Mouse (Mus musculus): ENCODE measurements around the gene Bcl9.

The Bcl9 gene

DNA sequence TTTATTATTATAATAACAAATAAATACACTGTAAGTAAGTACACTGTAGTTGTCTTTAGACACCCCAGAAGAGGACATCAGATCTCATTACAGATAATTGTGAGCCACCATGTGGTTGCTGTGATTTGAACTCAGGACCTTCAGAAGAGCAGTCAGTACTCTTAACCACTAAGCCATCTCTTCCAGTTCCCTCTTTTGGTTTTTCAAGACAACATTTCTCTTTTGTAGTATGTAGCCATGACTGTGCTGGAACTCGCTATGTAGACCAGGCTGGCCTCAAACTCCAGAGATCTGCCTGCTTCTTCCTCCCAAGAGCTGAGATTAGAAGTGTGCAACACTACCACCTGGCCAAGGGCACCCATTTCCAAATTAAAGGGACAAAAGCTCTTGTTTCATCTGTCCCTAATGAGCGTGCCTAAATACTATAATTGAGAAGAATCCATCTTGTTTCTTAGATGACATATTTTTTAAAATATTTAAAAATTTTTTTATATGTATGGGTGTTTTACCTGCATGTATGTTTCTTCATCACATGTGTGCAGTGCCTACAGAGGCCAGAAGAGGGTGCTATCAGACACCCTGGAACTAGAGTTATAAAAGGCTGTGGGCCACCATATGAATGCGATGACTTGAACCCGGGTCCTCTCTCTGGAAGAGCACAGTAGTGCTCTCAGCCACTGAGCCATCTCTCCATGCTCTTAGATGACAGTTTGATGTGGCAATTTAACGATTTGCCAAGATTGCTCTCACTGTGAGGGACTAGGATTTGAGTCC is 66.9 kb downstream of the Bcl9 start:
- DNase-seq, result no peak

DNA sequence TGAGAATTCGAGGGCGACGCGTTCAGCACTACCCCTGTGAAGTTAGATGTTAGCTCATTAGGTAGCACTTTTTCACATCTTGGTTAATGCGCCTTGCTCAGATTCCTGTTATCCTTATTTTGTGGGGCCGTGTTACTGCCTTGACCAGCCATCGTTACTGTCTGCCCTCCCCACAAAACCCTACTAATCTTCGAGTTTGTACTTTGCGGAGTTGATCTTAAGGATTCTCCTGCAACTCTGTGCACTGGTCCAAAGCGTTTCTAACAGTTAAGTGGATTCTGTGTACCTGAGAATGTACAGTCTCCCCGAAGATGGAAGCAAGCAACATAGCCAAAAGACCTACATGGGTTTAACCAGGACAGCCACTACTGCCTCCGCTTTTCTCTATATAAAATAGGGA is 69.3 kb downstream of the Bcl9 start:
- DNase-seq, result no peak

DNA sequence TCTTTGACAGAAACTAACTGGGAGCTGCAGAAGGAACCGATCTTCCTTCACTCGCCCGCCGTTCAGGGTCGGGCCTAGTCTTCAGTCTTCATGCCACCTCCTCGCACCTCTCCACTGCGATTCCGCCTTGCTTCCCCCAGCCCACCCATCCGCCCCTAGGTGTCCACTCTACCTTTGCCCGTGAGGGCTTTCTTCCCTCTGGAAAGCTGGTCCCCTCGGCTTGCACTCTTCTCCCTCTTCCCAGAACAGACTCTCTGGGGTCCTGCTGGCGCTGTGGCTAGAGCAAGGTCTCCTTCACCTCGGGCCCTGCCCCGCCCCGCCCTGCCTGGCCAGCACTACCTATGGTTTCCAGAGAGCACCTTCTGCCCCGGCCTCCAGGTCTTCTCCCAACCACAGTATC is 69.7 kb downstream of the Bcl9 start:
- no peak for DNase-seq

DNA sequence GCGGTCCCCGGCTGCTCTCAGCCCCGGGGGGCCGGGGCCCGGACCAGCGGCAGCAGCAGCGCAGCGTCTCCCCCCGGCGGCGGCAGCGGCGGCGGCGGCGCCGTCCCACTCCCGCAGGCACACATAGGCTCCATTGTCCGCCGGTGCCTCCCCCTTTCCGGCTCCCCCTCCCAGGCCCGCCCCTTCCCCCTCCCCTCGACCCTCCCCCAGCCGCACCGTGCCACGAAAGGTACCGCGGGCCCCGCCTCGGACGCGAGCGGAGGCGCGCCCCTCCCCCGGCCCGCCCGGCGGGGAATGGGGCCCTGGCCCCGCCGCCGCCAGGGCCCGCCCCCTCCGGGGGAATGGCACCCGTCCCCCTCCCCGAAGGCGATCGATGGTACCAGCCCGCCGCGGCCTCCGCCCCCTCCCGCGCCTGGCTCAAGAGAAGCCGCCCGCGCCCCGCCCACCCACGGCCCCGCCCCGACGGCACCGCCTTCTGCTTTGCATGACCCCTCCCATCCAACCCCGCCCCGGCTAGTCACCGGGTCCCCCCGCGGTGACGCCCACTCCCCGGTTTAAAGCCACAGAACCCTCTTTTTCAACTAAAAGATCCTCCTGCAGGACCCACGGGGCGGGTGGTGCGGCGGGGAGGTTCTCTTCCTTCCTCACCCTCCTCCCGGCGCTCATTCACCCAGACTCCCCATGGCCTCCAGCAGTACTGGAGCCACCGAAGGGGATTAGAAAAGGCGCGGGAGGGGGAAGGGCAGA is 70.3 kb downstream of the Bcl9 start:
- peak; percentile 87 for DNase-seq

DNA sequence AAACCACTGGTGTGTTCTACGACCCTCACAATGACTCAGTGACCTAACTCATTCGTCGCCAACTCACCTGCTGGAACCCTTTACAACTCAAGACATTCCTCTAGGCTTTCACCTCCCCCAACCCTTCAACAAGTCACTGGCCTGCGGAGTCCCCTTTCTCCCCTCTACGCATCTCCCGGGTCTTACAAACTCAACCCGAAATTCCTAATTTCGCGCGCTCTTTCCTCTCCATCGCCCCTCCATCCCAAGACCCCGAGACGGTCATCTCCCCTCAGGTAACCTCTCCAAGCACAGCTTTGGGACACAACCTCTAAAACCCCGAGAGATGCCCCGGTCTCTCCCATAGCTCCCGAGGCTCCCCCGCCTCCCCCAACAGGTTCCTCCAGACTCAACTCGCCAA is 71.0 kb downstream of the Bcl9 start:
- no peak for DNase-seq

DNA sequence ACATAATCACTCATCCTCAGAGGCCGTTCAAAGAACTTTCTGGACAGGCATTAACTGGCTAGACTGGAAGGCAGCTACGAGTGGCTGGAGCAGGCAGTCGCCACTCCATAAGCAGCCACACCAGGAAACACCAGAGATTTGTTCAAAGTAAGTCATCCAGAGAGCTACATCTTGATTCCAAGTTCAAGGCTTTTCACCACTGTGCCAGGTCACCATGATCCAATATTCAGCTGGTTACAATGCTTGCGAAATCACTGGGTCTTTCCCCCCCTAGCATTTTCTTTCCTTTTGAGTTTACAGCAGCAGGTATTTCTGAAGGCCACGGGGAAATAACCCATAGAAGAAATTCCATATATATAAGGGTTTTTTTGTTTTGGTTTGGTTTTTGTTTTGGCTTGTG is 72.5 kb downstream of the Bcl9 start:
- DNase-seq, result no peak

DNA sequence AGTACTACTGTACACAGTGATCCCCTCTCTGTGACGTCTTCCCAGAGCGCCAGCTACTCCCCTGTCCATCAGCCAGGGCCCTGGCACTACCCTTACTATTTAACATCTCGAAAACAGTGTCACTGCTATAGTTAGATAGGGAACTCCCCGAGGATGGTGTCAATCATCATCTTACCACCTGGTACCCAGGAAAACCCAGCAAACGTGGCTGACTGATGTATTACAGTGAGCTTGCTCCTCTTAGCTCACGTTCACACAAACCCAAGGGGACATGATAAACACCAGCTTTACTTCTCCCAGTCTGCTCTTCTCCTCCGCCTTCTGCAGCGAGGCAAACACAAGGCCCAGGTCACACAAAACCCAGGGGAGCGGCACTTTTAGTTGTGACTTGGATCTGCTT is 74.5 kb downstream of the Bcl9 start:
- no peak for DNase-seq

DNA sequence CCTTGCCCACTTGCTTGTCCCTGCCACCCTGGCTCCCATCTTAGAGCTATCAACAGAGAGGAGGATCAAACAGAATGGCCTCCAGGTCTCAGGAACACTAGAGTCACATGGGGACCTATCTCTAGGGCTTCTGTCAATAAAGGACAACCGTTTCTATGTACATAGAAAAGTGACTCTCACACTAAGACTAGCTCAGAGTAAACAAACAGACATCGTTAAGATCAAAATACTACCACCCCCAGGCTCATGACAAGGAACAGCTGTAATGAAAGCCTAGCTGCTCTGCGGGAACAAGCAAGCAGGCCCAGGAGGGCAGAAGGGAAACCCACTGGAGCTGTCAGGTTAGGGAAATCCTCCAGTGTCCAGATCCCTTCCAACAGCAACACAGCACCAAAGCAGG is 82.2 kb downstream of the Bcl9 start:
- DNase-seq, result no peak

DNA sequence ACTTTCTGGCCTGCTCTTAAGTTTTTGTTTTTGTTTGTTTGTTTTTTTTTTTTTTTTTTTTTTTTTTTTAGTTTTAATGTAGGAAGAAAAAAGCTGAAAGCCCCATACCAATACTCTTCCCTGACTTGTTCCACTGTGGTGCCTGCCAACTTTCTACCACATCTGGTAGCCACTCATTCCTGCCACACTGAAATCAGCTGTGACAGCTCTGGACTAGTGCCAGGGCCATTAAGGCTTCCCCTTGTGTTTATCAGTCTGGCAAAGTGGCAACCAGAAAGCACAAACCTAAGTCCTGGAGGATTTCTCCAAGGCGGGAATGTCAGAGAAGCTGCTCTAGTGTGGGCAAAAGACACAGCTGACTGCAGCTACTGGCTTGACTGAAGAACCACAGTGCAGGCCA is 83.3 kb downstream of the Bcl9 start:
- no peak for DNase-seq

DNA sequence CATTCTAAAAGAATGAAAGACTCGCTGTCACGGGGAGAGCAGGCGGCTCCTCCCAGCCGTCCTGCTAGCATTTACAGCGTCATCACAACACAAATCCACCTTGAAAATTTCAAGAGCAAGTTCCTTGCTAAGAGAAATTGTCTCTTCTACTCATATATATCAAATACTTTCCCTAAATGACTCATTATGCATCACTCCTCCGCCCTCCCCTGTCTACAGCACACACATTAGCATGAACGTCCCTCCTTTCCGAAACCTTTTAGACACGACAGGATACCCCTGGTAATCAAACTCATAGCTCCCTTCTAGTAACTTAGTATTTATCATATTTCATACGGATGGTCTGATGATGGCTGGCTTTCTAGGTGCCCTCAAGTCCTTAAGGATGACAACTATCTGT is 83.8 kb downstream of the Bcl9 start:
- DNase-seq, result no peak

DNA sequence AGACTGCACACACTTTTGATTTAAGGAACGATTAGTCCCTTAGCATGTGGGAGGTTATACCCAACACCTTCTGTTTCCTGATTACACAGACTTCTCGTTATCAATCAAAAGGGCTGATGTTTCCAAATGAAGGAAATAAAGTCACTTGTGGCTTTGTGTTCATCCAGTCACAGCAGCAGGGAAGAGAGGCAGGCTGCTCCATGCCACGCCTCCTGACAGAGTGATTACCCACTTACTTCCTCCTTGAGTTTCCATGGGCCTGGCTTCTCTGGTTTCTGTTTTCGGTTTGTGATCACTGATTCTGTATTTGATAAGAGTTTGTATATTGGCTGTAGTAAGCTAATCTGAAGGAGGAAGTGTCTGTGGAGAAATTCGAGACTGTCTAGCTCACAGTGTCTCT is 86.5 kb downstream of the Bcl9 start:
- DNase-seq, result no peak

DNA sequence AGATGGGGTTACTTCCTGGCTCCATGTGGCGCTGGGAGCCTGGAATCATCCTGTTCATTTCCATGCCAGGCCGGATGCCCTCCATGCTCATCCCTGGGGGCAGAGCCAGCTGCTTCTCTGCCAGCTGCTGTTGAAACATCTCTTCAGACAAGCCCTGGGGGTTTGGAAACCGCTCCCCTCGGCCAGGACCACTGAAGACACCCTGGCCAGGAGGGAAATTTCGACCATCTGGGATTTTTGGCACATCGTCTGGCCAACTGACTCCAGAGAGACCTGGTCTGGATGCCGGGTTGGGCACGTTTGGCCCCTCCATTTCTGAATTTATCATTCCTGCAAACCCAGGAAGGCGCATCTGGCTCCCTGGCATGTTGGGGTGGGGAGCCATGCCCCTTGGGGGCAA is 88.4 kb downstream of the Bcl9 start:
- no peak for DNase-seq

DNA sequence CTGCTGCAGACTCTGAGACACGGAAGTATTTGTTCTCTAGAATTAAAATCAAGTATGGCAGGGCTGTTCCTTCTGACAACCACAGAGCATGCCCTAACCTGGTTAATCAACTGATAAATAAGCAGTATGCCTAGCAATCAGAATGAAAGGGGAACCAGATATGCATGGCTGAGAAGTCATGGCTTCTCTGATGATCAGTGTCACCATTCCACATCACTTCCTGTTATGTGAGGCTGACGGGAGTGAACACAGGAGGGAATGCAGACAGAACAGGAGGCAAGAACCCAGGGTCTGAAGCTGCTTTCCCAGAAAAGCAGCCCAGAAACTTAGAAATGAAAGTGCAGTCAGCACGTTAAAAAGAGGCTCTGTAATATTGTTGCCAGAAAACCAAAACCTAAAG is 91.2 kb downstream of the Bcl9 start:
- no peak for DNase-seq

DNA sequence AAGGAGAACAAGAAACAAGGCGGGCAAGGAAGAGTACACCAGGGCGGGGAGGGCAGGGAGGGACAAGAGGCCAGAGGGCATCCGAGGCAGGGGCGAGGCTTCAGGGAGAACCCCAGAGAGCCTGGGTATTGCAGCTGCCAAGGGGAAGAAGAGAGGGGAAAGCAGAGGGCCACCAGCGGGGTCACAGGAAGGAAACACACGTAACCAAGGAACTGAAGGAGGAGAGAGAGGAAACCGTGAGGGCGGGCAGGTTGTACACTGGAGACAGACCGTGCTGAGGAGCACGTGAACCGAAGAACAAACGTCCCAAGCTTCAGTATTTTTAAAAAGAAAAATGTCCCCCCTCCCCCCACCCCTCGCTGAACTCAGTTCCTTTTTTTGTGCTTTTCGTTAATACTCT is 93.8 kb downstream of the Bcl9 start:
- DNase-seq, result no peak

DNA sequence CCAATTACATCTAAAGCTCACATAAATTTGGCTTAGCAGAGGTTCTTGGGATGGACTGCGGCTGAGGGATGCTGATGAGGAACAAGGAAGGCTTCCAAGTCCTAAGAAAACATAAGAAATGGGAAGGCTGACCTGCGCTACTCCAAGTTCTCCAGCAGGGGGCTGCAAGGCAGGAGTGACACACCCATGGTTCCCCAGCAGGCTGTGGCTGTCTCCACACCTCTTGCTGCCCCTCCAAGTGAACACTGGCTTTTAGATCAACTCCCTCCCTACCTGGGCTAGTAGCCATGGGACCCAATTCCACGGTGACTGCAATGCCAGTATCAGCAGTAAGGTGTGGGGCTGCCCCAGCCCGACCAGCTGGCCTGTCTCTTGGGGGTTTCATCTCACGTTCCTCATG is 95.8 kb downstream of the Bcl9 start:
- DNase-seq, result peak; percentile 48

DNA sequence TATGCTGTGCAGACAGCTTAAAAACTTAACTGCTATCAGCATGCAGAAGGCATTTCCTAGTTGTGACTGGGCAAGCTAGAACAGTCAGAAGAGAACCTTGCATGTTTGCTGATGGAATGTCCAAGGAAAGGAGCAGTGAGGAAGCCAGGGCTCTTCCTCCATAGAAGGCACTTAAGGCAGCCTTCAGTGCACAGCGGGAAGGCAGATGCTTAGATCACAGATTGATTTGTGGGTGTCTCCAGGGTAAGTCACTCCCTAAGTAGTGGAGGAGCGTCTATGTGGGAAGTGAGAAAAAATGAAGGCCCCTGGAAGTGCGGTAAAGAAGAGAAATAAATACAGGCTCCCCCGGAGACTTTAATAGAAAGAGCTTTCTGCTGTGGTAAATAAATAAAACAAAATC is 98.5 kb downstream of the Bcl9 start:
- DNase-seq, result no peak

DNA sequence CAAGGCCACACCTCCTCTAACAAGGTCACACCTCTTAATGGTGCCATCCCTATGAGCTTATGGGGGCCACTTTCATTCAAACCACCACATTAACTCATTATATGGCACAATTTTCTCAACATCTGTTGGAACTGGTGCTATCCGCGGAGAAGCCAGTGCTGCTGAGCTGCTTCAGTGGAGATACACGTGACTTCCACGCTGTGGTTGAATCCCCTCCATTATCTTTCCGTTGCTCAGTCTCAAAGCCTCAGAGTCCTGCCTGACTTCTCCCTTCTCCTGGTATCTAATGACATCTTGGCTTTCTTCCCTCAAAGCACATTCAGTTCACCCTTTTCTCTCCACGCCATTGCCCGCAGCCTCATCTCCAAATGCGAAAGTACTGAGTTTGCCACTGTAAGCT is 101.1 kb downstream of the Bcl9 start:
- DNase-seq, result no peak

DNA sequence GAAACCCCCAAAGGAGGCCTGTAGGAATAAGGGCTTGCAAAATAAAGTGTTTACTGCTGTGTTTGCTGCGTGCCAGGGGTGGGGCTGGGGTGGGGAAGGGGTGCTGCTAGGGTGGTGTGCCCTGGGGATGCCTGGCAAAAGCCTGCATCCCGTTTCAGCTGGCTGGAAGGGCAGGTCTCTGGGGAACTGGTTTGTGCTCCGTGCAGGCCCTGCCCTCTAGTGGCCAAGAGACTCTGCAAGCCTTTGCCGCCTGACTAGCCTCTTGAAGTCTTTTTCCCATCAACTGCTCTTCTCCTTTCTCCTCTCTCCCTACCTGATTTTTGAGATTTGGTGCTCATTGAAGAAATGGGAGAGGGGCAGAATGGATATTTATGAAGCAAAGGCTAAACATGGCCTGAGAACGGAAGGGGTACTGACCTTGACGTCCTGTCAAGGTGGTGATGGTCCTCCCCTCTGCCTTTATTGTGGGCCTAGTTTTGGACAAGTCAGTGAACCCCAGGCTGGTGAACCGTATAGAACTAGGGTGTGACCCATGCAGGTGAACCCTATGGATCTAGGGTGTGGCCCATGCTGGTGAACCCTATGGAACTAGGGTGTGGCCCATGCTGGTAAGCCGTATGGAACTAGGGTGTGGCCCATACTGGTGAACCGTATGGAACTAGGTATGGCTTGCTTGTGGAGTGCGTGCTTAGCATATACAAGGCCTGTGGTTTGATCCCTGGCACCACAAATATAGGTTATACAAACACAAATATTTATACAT is 112.4 kb downstream of the Bcl9 start:
- DNase-seq, result peak; percentile 54

DNA sequence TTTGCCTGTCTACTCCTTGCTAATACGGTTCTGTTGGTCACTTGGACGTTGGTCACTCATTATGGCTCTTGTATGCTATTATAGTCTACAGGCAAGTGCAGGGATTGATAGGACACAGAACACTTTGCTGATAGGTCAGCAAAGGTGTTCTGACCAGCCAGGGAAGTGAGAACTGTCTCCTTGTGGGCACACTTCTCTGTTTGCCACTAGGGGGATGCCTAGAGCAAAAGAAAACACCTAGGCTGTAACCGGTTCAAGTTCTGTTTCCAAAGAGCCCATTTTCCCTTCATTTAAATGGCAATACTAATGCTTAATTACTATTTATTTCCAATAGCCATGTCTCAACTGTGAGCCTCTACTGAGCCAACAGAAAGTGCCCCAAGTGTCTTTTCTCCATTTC is 113.9 kb downstream of the Bcl9 start:
- no peak for DNase-seq

DNA sequence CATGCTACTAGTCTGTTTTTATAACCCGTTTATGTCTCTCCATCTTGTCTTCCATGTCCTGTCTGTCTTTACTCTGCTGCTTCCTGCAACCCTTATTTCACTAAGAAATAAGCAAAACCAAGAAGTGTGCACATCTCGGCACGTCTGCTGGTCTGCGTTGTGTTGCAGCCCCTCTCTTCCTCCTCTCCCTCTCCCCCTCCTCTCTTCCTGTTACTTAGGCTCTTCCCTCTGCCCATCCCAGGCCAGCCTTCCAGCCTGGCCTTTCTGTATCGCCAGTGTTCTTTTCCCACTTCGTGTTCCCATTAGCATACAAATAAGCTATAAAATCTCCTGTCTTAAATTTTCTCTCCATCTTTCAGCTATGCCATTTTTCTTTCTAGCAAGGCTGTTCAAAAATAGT is 117.2 kb downstream of the Bcl9 start:
- DNase-seq, result no peak

DNA sequence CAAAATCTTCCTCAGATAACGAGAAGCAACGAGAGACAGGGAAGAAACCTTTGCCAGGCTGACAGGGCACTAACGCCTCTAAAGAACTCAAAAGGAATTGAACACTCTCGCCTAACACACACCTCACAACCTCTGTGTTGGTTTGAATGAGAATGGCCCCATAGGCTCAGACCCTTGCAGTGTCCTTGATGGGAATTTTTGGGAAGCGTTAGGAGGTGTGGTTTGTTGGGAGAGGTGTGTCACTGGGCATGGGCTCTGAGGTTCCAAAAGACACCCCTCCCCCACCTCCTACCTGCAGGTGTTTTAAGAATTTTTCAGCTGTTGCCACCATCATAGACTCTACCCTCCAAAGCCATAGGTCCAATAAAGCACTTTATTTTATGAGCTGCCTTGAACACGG is 118.8 kb downstream of the Bcl9 start:
- no peak for DNase-seq

DNA sequence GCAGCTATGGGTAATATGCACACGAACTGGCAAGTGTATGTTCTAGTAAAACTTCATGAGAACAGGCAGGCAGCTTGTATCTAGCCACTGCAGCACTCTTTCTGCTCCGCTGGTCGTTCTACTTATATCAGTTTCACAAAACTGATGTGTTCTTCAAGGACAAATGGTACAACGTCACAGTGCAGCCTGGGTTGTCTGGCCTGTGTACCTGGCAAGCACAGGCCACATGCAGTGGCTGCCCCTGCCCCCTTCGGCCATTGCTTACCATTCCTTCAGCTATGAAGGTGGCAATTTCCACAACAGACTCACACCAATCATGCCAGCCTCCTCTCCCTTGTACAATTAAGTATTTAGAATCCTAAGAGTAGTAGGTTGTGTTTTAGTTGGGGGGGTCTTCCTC is 125.1 kb downstream of the Bcl9 start:
- no peak for DNase-seq

DNA sequence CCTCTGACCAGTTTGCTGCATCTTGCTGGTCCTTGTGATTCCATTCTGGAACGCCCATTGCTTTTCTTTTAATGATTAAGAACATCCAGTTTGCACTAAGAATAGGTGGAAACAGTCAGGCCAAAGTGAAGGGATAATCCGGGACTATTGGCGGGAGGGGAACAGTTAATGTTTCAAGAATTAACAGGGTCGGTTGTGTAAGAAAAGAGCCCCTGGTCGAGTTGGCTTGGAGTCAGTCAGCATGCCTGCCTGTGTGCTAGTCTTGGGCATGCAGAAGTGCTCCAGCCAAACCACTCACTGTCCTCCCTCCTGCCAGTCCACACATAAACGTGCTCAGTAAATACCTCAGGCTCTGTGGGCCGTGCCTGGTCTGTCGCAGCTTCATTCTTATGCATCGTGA is 125.5 kb downstream of the Bcl9 start:
- no peak for DNase-seq

DNA sequence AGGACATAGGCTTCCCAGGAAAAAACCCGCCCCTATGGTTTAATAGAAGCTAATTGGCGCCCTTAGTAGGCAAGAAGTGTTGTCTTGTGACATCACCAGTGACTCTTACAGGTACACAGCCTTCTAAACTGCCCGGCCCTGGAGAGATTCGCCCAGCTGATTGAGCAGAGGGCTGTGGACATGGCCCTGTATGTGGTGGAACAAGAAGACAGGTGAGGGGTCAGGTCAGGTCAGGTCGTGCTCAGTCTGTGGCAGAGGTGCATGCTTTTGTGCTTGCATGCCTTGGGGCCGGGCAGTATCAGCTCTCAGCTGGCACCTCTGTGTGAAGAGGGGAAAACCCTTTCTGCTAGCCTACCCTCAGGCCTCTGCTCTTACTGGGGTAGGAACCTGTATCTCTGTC is 126.2 kb downstream of the Bcl9 start:
- DNase-seq, result no peak

Measured in cerebellum, adult 11 months (tissue).